Mouse (Mus musculus): ENCODE measurements around the gene Zbtb18. TPM values are rescaled to one million over a fixed set of nuclear protein-coding genes. Genes with fewer than 3 reads are reported as not detected.

Gene Zbtb18
- polyA plus RNA-seq, 1 experiment = 11.9 TPM

- no peak for DNase-seq (ENCODE audit: low spot score)
Measured at GRCm38 (mm10) chr1:177479356-177480004, 37.3 kb downstream of the Zbtb18 start.

DNA sequence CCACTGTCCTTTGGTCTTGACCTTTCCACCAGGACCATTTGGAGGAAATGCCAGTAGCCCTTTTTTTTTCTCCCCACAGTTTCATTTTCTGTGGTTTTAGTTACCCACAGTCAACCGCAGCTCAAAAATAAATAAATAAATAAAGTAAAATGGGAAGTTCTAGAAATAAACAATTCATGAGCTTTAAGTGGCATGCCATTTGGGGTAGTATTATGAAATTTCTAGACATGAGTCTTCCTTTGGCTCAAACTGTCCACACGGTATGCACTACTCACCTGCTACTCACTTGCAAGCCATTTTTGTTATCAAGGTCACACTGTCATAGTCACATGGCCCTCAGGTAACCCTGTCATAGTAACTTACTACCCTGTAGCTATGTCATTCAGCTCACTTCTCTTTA, 41.5 kb downstream of the Zbtb18 start:
- DNase-seq (ENCODE audit: low spot score) = no peak

GRCm38 (mm10) chr1:177484280-177484679, 42.1 kb downstream of the Zbtb18 start:
- DNase-seq (ENCODE audit: low spot score) = no peak

DNA sequence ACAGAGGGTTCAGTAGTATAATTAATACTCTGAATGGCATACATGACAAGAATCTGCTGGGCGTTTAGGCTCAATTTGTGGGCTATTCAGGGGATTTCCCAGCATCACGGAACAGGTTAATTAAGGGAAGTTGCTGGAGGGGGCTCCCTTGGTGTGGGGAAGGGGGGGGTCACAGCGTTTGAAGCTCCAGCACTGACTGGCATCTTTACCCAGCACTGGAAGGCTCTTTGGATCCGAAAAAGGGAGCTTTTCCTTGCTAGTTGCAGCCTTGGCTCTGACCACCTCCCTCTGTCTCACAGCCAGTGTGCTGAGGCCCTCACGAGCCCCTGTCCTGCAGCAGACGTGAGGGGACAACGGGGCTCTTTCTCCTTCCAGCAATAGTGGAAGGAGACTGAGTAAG, 42.5 kb downstream of the Zbtb18 start:
- DNase-seq (ENCODE audit: low spot score) = no peak

- DNase-seq (ENCODE audit: low spot score) = no peak
Measured at GRCm38 (mm10) chr1:177489844-177490243, 47.7 kb downstream of the Zbtb18 start.

- no peak for DNase-seq (ENCODE audit: low spot score)
Measured at GRCm38 (mm10) chr1:177490808-177491207, 48.7 kb downstream of the Zbtb18 start.

GRCm38 (mm10) chr1:177491280-177491679, 49.1 kb downstream of the Zbtb18 start:
- DNase-seq (ENCODE audit: low spot score) = no peak

DNA sequence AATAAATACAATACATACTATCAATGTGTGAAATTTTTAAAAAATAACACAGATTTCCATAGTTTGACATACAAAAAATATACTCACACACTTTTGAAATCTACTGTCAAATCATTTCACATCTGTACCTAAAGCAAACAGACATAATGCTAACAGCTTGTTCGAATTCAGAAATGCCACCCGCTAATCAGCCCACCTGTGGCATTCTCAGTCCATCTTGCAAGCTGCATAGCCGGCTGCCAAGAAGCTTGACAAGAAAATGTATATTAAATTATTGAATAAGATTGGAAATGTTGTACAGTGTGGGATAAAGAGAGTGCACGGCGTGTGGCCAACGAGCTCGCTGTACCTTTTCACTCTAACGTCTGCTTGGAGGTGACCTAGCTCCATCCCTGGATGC, 52.2 kb downstream of the Zbtb18 start:
- DNase-seq (ENCODE audit: low spot score) = no peak

GRCm38 (mm10) chr1:177494913-177495542, 52.9 kb downstream of the Zbtb18 start:
- no peak for DNase-seq (ENCODE audit: low spot score)

Other genes starting within 250 kb of the Zbtb18 start
- 13.3 and 23.4 TPM in 2 replicates for gene Akt3, start 184.1 kb upstream of the Zbtb18 start, polyA plus RNA-seq (2012; rRNA removed)